Mouse (Mus musculus): ENCODE measurements at regions not wholly inside any gene's neighbourhood (a gene's known extent, or its start where the extent isn't known, plus 50 kb on each side); places are given as distances from the start of the nearest gene placed in this dataset.

DNA sequence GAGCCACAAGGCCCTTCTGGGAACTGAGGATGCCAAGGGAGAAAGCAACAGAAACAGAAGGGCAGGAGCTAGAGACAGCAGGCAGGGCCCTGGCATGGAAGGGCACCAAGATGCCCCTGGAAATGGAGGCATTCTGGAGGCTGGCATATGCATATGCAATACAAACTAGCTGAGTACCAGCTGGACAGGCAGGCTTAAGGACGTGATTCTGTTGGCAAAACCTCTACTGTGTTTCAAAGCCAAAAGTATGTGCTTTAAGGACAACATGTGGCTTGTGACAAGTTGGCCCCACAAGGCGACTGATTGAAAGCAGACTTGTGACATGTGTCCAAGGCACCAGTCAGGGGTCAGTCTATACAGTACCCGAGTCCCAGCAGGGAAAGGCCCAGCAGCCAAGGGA, 52.2 kb upstream of the A530016L24Rik start:
- H3K27ac ChIP-seq (ENCODE audit: insufficient read depth, low read length) = no peak overlapping the region
- H3K4me3 ChIP-seq (replicated peaks; ENCODE audit: insufficient read depth, low read depth, low read length) = no peak overlapping the region
- peak; percentile 44 to 71 for DNase-seq
- no peaks in the 10 kb centered on the region for H3K27me3 ChIP-seq (ENCODE audit: control insufficient read depth, insufficient read depth, low read length)
- TF ChIP-seq CTCF (IDR thresholded peaks at IDR 0.05; ENCODE audit: borderline replicate concordance, insufficient read depth, low read depth, low read length) = no peak
- H3K4me1 ChIP-seq (ENCODE audit: control insufficient read depth, insufficient read depth, low read length) = peaks cover 23% of the 10 kb centered on the region
- WGBS = 27% methylated on average over 3 of the region's 3 CpGs

DNA sequence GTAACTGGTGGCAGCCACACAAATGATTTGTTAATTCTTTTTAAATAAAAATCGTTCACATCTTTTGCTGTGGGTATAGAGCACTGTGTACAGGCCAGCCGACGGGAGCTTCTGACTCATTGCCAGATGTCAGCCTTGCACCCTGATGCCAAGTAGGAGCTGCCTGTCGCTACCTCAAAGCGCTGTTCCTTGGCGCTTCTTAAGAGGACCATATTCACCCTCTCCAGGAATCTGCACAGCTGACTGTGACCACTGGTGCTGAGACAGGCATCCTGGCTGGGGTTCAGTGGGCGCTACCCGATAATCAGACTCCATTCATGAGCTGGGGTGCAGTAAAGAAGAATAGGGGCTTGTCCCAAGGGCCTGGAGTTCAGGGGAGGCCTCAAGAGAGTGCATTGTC, 51.0 kb upstream of the A530016L24Rik start:
- 65% methylated on average over 8 of the region's 8 CpGs for WGBS
- TF ChIP-seq POLR2A (IDR thresholded peaks at IDR 0.05; ENCODE audit: borderline replicate concordance, insufficient read depth, low read length) = no peak
- TF ChIP-seq CTCF (IDR thresholded peaks at IDR 0.05; ENCODE audit: borderline replicate concordance, insufficient read depth, low read depth, low read length) = no peak
- no peaks in the 10 kb centered on the region for H3K27me3 ChIP-seq (ENCODE audit: control insufficient read depth, insufficient read depth, low read length)
- H3K27ac ChIP-seq (ENCODE audit: insufficient read depth, low read length) = no peak overlapping the region
- no peak for DNase-seq
- H3K4me3 ChIP-seq (replicated peaks; ENCODE audit: insufficient read depth, low read depth, low read length) = no peak overlapping the region
- H3K4me1 ChIP-seq (ENCODE audit: control insufficient read depth, insufficient read depth, low read length) = peaks cover 23% of the 10 kb centered on the region
